Mouse (Mus musculus) liver, embryonic 18 days (tissue): ENCODE measurements around the gene Bag6. TPM values are rescaled to one million over a fixed set of nuclear protein-coding genes. Genes with fewer than 3 reads are reported as not detected.

Source experiments
- polyA plus RNA-seq: library from polyadenylated mRNA; depleted of rRNA; stranded (reverse); fragments of >200 nt; gene quantifications from 2 replicates; pipeline ENCODE4 v1.2.3, GENCODE M21; 2012; rRNA removed

Gene Bag6
- polyA plus RNA-seq: 37.8 and 48.6 TPM in 2 replicates

GRCm38 (mm10) chr17:35134801-35135590 is at the start of gene Bag6:
TSS of gene Bag6 (plus strand) at chr17:35135178.

GRCm38 (mm10) chr17:35085208-35085865 is 49.6 kb upstream of the Bag6 start, which contains the start of gene Ly6g6f:
TSS of gene Ly6g6f (minus strand) at chr17:35085610.

DNA sequence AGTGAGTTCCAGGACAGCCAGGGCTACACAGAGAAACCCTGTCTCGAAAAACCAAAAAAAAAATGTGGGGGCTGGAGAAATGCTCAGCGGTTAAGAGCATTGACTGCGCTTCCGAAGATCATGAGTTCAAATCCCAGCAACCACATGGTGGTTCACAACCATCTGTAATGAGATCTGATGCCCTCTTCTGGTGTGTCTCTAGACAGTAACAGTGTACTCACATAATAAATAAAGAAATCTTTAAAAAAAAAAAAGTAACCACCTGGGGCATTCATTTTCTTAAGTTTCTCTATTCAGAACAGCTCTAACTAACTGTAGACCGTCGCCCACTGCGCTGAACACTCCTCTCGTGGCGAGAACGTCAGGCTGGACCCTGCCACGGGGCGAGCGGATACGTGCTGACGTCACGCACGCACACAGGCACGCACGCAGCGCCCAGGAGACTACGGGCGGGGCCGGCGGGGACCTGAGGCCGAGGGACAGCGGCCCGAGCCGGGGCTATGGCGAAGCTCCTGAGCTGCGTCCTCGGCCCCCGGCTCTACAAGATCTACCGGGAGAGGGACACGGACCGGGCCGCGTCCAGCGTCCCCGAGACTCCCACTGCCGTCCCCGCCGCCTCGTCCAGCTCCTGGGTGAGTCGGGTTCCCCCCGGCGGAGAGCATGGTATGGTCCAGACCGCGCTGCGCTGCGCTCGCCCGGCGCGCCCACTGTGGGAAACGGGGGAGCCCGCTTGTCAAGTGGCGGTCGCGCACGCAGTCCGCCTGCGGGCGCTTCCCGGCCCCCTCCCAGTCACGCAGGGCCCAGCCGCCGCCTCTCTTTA is 45.9 kb upstream of the Bag6 start, which contains the start of gene Abhd16a:
Abhd16a (plus strand) TSS at position 439 of the 820 bp plus-strand sequence.

DNA sequence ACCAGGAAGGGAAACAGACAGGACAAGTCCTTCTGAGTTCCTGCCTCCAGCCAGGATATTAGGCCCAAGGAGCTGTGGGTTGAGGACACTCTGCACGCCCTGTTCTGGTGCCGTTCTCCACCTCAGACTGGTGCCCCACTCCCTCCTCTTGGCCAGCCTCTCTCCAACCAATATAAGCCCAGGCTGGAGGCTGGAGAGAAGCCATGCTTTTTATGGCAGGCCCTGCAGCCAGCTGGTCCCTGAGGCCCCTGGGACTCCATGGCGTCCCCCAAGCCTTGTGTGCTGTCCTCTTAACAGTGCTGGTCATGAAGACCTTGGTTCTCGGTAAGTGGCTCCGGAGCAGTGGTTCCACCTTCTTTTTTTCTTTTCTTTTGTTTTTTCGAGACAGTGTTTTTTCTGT is 26.9 kb upstream of the Bag6 start, which contains the start of gene Ly6g5c:
Ly6g5c (plus strand) TSS at position 183 of the 400 bp plus-strand sequence.

DNA sequence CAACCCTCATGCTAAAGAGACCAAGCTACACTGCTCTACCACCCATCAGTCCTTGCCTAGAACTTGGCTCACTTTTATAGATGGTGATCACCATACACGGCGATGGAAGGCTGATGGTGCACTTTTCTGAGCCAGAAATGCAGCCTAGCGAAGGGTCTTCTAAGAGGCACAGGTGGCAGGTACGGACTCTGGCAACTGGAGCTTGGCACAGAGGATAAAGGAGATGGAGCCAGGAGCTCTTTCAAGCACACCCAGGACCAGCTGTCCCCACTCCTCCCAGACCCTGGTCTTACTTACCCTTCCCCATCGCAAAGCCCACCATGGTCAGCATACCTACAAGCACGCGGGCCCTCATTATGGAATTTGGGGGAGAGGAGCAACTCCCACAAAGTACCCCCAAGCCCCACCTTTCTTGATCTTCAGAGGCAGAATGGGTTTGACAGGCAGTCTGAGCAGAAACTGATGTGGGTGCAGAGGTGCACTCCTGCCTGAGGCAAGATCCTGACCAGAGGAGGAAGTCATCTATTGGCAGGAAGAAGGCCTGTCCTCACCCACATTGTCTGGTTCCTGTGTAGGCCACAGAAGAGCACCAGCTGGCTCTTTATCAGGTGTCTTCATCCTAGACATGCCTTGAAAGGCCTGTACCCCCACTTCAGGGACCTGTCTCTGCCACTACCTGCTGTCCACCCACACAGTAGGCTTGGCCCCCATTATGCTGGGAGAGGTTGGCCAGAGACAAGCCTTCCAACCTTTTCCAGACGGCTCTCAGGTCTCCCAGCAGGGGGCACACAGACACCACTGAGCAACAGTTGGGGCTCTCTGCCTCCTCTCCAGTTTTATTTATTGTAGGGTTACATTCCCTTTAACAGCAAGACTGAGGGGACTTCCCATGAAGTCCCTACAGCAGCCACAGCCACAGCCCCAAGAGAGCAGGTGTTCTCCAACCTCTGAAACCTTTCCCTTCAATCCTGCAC is 19.6 kb upstream of the Bag6 start, which contains the start of gene Ly6g5b:
Ly6g5b (minus strand) TSS at position 383 of the 974 bp plus-strand sequence.

GRCm38 (mm10) chr17:35121143-35121799 is 13.7 kb upstream of the Bag6 start, which contains the start of gene Gpank1:
TSS of gene Gpank1 (plus strand) at chr17:35121455.

DNA sequence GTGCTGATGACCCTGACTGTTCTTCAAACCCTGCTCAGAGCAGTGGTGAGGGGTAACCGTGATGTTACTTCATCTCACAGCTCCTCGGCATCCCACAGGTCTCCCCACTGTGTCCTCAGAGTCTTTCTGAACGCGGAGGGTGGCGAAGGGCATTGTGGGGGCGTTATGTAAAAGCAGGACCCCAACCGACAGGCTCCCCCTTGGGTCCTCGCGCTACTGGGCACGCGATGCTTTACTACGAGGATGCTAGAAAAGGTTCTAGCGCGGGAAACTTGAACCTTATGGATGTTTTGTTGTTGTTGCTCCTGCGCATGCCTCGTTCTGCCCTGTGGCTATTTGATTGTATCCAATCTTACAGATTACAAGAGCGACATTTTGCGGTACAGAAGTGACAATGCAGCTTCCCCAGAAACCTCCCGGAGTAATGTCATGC is 13.1 kb upstream of the Bag6 start, which contains the start of gene Csnk2b:
Csnk2b (minus strand) TSS at position 183 of the 433 bp plus-strand sequence.

GRCm38 (mm10) chr17:35126206-35126611 is 8.8 kb upstream of the Bag6 start, which contains the start of gene D17H6S53E:
TSS of gene D17H6S53E (plus strand) at chr17:35126373.

DNA sequence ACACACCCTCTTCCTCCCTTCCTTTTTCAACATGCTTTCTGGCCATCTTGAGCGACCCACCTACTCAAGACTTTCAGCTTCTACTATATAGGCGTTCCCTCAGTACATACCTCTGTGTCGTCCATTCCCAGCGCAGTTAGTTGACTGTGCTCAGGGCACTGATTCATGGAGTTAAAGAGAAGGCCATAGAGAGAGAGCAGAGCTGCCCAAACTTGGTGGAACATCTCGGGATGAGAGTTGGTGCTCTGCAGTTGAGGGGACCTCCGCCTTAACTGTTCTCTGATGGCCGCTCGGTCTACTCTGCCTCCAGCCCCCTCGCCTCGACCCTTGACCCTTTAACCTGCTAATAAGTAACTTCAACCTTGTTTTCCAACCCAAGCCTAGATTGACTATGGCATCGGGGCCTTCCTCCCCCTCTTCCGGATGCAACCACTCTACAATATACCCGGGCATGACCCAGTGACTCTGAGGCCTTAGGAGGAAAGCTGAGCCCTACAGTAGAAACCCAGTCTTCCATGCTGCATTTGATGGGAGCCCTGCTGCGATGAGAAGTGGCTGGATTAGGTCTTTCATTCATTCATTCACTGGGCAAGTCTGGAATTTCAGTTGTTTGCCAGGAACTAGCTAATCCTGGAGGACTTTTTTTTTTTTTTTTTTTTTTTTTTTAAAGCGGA is 3.3 kb upstream of the Bag6 start, which contains the start of gene Apom:
Apom (minus strand) TSS at position 551 of the 674 bp plus-strand sequence.

GRCm38 (mm10) chr17:35164568-35165450 is 29.8 kb downstream of the Bag6 start, which contains the start of gene Prrc2a:
TSS of gene Prrc2a (minus strand) at chr17:35164897.

GRCm38 (mm10) chr17:35175968-35176367 is 41.0 kb downstream of the Bag6 start, which contains the start of gene Aif1:
TSS of gene Aif1 (minus strand) at chr17:35176068.

GRCm38 (mm10) chr17:35187959-35188610 is 53.1 kb downstream of the Bag6 start, which contains the start of gene Lst1:
TSS of gene Lst1 (minus strand) at chr17:35188439.

GRCm38 (mm10) chr17:35193881-35194843 is 59.2 kb downstream of the Bag6 start, which contains the start of gene Ltb:
TSS of gene Ltb (plus strand) at chr17:35194439.

